In the genomic region with DNA sequence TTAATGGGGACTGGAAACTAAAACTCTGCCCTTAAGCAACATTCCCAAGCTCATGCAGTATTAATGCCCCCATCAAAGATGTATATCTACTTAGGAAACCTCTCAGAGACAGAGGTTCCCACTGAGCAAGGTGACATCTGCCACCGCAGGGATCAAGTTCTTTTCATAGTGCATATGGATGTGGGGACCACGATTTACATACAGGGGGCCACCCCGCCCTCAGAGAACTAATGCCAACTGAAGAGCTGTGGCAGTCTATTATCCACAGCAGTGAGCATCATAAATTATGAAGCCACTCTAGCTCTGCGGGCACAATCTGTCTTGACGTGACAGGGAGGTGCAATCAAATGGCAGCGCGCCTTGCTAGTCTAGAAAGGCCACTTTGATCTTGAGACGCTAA, we compare ENCODE assay signal across 27 mouse cellular contexts.
A peak's percentile ranks its signal among the peaks of the same experiment; 100 is the strongest.
DNase-seq lines count a peak whose midpoint lies in the region; ATAC-seq lines count a peak whose summit lies in the region.
"Had no signal": no experiment of that assay in that cellular context is flagged by ENCODE, and none has a peak within 500 bp of the region (broad histone marks: within the 10 kb centered on the region; RNA-seq: fewer than 3 reads in every experiment).

No protein-coding gene starts in this region.

- H3K9ac ChIP-seq in midbrain, embryonic 12.5 days (replicated peaks): no peak overlapping the region
- no peak overlapping the region for H3K9ac ChIP-seq in hindbrain, embryonic 15.5 days
- no peak overlapping the region for H3K9ac ChIP-seq in midbrain, embryonic 16.5 days (ENCODE audit: low read depth, low read length)
- H3K9ac ChIP-seq: embryonic facial prominence, embryonic 13.5 days; heart, embryonic 12.5 days; kidney, embryonic 15.5 days; liver, embryonic 14.5 days; lung, embryonic 15.5 days had no signal

- no peaks in the 10 kb centered on the region for H3K9me3 ChIP-seq in midbrain, embryonic 12.5 days
- H3K9me3 ChIP-seq in midbrain, embryonic 10.5 days (replicated peaks): no peaks in the 10 kb centered on the region
- no peaks in the 10 kb centered on the region for H3K9me3 ChIP-seq in hindbrain, embryonic 15.5 days
- H3K9me3 ChIP-seq in midbrain, embryonic 16.5 days (replicated peaks; ENCODE audit: control insufficient read depth, low read length, poor library complexity, severe bottlenecking): no peaks in the 10 kb centered on the region
- H3K9me3 ChIP-seq: embryonic facial prominence, embryonic 13.5 days; heart, embryonic 12.5 days; kidney, embryonic 15.5 days; lung, embryonic 15.5 days had no signal

- H3K27me3 ChIP-seq in midbrain, embryonic 12.5 days: 0 out of 2 replicates have a peak, but pooled peaks cover 3% of the 10 kb centered on the region
- H3K27me3 ChIP-seq in midbrain, embryonic 10.5 days (ENCODE audit: low read depth, poor library complexity, severe bottlenecking): no peaks in the 10 kb centered on the region
- no peaks in the 10 kb centered on the region for H3K27me3 ChIP-seq in hindbrain, embryonic 15.5 days
- H3K27me3 ChIP-seq in midbrain, embryonic 16.5 days (ENCODE audit: control insufficient read depth, insufficient read depth, low read depth, low read length): no peaks in the 10 kb centered on the region
- H3K27me3 ChIP-seq: embryonic facial prominence, embryonic 13.5 days; heart, embryonic 12.5 days; kidney, embryonic 15.5 days; lung, embryonic 15.5 days; megakaryocyte, embryonic 14.5 days had no signal

- H3K36me3 ChIP-seq in midbrain, embryonic 12.5 days: no peaks in the 10 kb centered on the region
- no peaks in the 10 kb centered on the region for H3K36me3 ChIP-seq in midbrain, embryonic 10.5 days
- H3K36me3 ChIP-seq in hindbrain, embryonic 15.5 days: no peaks in the 10 kb centered on the region
- H3K36me3 ChIP-seq in midbrain, embryonic 16.5 days (ENCODE audit: control insufficient read depth, insufficient read depth, low read length): no peaks in the 10 kb centered on the region
- H3K36me3 ChIP-seq: embryonic facial prominence, embryonic 13.5 days; heart, embryonic 12.5 days; kidney, embryonic 15.5 days; lung, embryonic 15.5 days had no signal

- 0 out of 2 replicates have a peak, but pooled peaks cover 7% of the 10 kb centered on the region for H3K4me1 ChIP-seq in midbrain, embryonic 12.5 days
- peaks cover 15% of the 10 kb centered on the region for H3K4me1 ChIP-seq in midbrain, embryonic 10.5 days
- H3K4me1 ChIP-seq in hindbrain, embryonic 15.5 days (replicated peaks): peaks cover 4% of the 10 kb centered on the region; the same call in 1 of the 2 replicates
- H3K4me1 ChIP-seq in midbrain, embryonic 16.5 days (ENCODE audit: control insufficient read depth, insufficient read depth, low read length): peaks cover 4% of the 10 kb centered on the region; the same call in 1 of the 2 replicates
- H3K4me1 ChIP-seq: megakaryocyte, embryonic 14.5 days had no signal

- no peak for DNase-seq in midbrain, embryonic 10.5 days (ENCODE audit: low spot score)
- DNase-seq in retina, embryonic 14.5 days (ENCODE audit: low spot score): peak; percentile 52
- DNase-seq in cerebellum, adult 9-10 months: no peak
- no peak for DNase-seq in right cerebral cortex, adult 18-20 months
- no peak for DNase-seq in right cerebral cortex, postnatal 25 days
- DNase-seq: cerebellum, adult 11-12 months; cerebellum, postnatal 14 days; heart, adult 18-20 months; heart, postnatal 10 days; kidney, adult 11 months; kidney, postnatal 36 days; lung, postnatal 36 days; thymus, adult 18-20 months; thymus, postnatal 36 days had no signal

- H3K4me3 ChIP-seq in midbrain, embryonic 12.5 days: no peak overlapping the region
- no peak overlapping the region for H3K4me3 ChIP-seq in midbrain, embryonic 10.5 days
- H3K4me3 ChIP-seq in hindbrain, embryonic 15.5 days: no peak overlapping the region
- no peak overlapping the region for H3K4me3 ChIP-seq in midbrain, embryonic 16.5 days (ENCODE audit: low read depth, low read length)
- H3K4me3 ChIP-seq: embryonic facial prominence, embryonic 13.5 days; erythroblast, embryonic 14.5 days; heart, embryonic 12.5 days; kidney, embryonic 15.5 days; lung, embryonic 15.5 days; megakaryocyte, embryonic 14.5 days; myocyte had no signal

- no peak overlapping the region for H3K4me2 ChIP-seq in midbrain, embryonic 12.5 days (replicated peaks)
- no peak overlapping the region for H3K4me2 ChIP-seq in hindbrain, embryonic 15.5 days
- H3K4me2 ChIP-seq in midbrain, embryonic 16.5 days (ENCODE audit: low read length): no peak overlapping the region
- H3K4me2 ChIP-seq: embryonic facial prominence, embryonic 13.5 days; heart, embryonic 12.5 days; kidney, embryonic 15.5 days; lung, embryonic 15.5 days had no signal

- ATAC-seq in midbrain, embryonic 12.5 days (ENCODE audit: low FRiP score, low read depth): peak; percentile 65
- peak; percentile 75; the same call in 1 of the 2 replicates for ATAC-seq in hindbrain, embryonic 15.5 days (ENCODE audit: low FRiP score, low read depth)
- ATAC-seq in midbrain, embryonic 16.5 days: peak; percentile 90
- ATAC-seq: CD4-positive, CD25-positive, alpha-beta regulatory T cell, adult 4 months; forebrain, embryonic 14.5 days had no signal

- no peak overlapping the region for H3K27ac ChIP-seq in midbrain, embryonic 12.5 days (replicated peaks)
- no peak overlapping the region for H3K27ac ChIP-seq in midbrain, embryonic 10.5 days (replicated peaks)
- H3K27ac ChIP-seq in hindbrain, embryonic 15.5 days (replicated peaks): no peak overlapping the region
- H3K27ac ChIP-seq in midbrain, embryonic 16.5 days (ENCODE audit: low read length): no peak overlapping the region
- H3K27ac ChIP-seq: embryonic facial prominence, embryonic 13.5 days; kidney, embryonic 15.5 days; liver, embryonic 14.5 days; lung, embryonic 15.5 days had no signal

- 79% methylated on average over 8 of the region's 8 CpGs for WGBS in midbrain, embryonic 12.5 days
- 89% methylated on average over 8 of the region's 8 CpGs for WGBS in midbrain, embryonic 10.5 days
- 52% methylated on average over 8 of the region's 8 CpGs for WGBS in hindbrain, embryonic 15.5 days
- 50% methylated on average over 8 of the region's 8 CpGs for WGBS in midbrain, embryonic 16.5 days
